ENCODE assay signal across 10 mouse cellular contexts in genomic region chr8:86159074-86159783, GRCm38 (mm10).
DNase-seq lines count a peak whose midpoint lies in the region; ATAC-seq lines count a peak whose summit lies in the region.
"Had no signal": no experiment of that assay in that cellular context is flagged by ENCODE, and none has a peak within 500 bp of the region (broad histone marks: within the 10 kb centered on the region; RNA-seq: fewer than 3 reads in every experiment).

No protein-coding gene starts in this region.

- H3K9me3 ChIP-seq in neural tube, embryonic 13.5 days = peaks cover 10% of the 10 kb centered on the region; the same call in 1 of the 2 replicates
- H3K9me3 ChIP-seq: heart, embryonic 10.5 days had no signal

- H3K4me2 ChIP-seq in neural tube, embryonic 13.5 days = no peak overlapping the region

- intact Hi-C loops in left cerebral cortex, postnatal 14 days (cut with DNase I) = no loop called here

- no peaks in the 10 kb centered on the region for H3K4me1 ChIP-seq in neural tube, embryonic 13.5 days (replicated peaks)
- H3K4me1 ChIP-seq: heart, embryonic 10.5 days had no signal

- peak overlapping the region; percentile 40; the same call in 1 of the 2 replicates for H3K27ac ChIP-seq in neural tube, embryonic 13.5 days (replicated peaks)
- H3K27ac ChIP-seq: heart, embryonic 10.5 days had no signal

- H3K27me3 ChIP-seq in neural tube, embryonic 13.5 days = no peaks in the 10 kb centered on the region

- WGBS in neural tube, embryonic 13.5 days = 75% methylated on average over 6 of the region's 6 CpGs

- DNase-seq in neural tube, embryonic 10.5 days (ENCODE audit: extremely low spot score, low spot score) = no peak
- DNase-seq in layer of hippocampus, adult 11-12 months (ENCODE audit: low spot score) = peak; percentile 53
- DNase-seq in left cerebral cortex, postnatal 14 days (ENCODE audit: low spot score in 2 of 2) = peak; percentile 62 to 80
- peak; percentile 80 for DNase-seq in telencephalon, adult 2 months (ENCODE audit: low read depth, low spot score)
- no peak for DNase-seq in ovary, postnatal 36 days (ENCODE audit: low spot score)
- no peak for DNase-seq in thymus, postnatal 36 days
- DNase-seq: embryo, embryonic 11 days had no signal

- ATAC-seq in neural tube, embryonic 13.5 days (ENCODE audit: low read depth) = no peak
- ATAC-seq: inflammation-experienced regulatory T-cells, adult 6 months had no signal

- H3K9ac ChIP-seq in neural tube, embryonic 13.5 days = no peak overlapping the region

- no peak overlapping the region for H3K4me3 ChIP-seq in neural tube, embryonic 13.5 days
- H3K4me3 ChIP-seq: heart, embryonic 10.5 days had no signal

- H3K36me3 ChIP-seq in neural tube, embryonic 13.5 days = no peaks in the 10 kb centered on the region
- H3K36me3 ChIP-seq: heart, embryonic 10.5 days had no signal

Comparison
In these comparisons a context has a peak if more than half of its experiments do, and no peak if none do; other contexts are left out.
1. DNase-seq: peak in layer of hippocampus, adult 11-12 months (single experiment), left cerebral cortex, postnatal 14 days (2 of 2) and telencephalon, adult 2 months (single experiment); none in neural tube, embryonic 10.5 days (single experiment), ovary, postnatal 36 days (single experiment) and thymus, postnatal 36 days (0 of 2).